Mouse (Mus musculus) E14TG2a.4 (cell line): ENCODE measurements at regions not wholly inside any gene's neighbourhood (a gene's known extent, or its start where the extent isn't known, plus 50 kb on each side); places are given as distances from the start of the nearest gene placed in this dataset.
A peak's percentile ranks its signal among the peaks of the same experiment; 100 is the strongest.

Experiments
- H3K27me3 ChIP-seq: 2 replicates; pipeline ENCODE4 v1.6.1; 2014; ENCODE audit warnings: low read length, control low read depth; ENCODE audit not compliant: insufficient read depth
- H3K36me3 ChIP-seq: 2 replicates; pipeline ENCODE4 v1.6.1; 2014; ENCODE audit warnings: low read length, control low read depth; ENCODE audit not compliant: insufficient read depth
- H3K4me1 ChIP-seq: replicated peaks from 2 replicates; pipeline ENCODE4 v1.6.1; 2014; ENCODE audit warnings: low read depth, low read length, control low read depth
- H3K4me3 ChIP-seq: replicated peaks from 2 replicates; pipeline ENCODE4 v1.5.1; 2014; ENCODE audit warnings: mild to moderate bottlenecking, low read length
- H3K9me3 ChIP-seq: 2 replicates; pipeline ENCODE4 v1.6.1; 2014; ENCODE audit warnings: low read length, control low read depth
- CTCF ChIP-seq: conservative IDR thresholded peaks from 2 replicates; pipeline ENCODE4 v1.5.1; 2014; ENCODE audit warnings: low read length
- NANOG ChIP-seq: IDR thresholded peaks from 2 replicates; pipeline ENCODE4 v1.6.1; 2014; ENCODE audit warnings: borderline replicate concordance, low read length, mixed read lengths
- POU5F1 ChIP-seq: IDR thresholded peaks from 2 replicates; pipeline ENCODE4 v1.6.1; 2014; ENCODE audit warnings: low read length, borderline replicate concordance

DNA sequence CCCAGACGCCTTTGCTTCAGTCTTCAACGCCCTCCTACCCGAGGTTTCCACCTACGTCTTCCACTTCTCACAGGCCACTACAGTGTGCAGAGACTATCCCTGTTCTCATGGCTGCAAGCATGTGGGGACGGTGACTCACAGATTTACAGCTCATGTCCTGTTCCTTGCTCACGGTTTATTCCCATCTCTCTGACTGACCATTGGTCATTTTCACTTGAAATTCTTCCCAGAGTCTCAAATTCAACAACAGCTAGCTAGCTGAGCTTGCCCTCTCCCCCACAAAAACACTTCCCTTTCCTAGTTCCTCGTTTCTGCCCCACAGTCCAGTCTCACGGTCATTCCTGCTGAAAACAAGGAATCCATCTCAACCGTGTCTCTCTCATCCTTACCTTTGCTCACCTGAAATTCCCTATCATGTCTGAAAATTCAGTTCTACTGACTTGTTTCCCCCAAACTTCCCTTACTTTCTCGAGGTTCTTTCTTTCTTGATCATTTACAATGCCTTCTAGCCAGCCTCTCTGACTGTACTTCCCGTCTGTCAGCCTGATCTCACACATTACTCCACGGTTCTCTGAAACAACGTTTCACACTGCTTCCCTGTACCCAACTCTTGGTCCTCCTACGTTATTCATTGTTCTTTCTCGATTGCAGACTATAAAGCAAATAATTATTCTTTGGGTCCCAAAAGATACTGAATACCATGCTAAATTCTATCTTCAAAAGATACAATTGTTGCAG, 163.5 kb upstream of the Prdm1 start:
- Histone ChIP-seq H3K4me1 (peaks cover 2% of the 10 kb centered on the region), H3K4me3 (no peak overlapping the region), H3K27me3 (no peaks in the 10 kb centered on the region), H3K36me3 (no peaks in the 10 kb centered on the region), H3K9me3 (no peaks in the 10 kb centered on the region)
- TF ChIP-seq NANOG (no peak), CTCF (no peak), POU5F1 (no peak)

DNA sequence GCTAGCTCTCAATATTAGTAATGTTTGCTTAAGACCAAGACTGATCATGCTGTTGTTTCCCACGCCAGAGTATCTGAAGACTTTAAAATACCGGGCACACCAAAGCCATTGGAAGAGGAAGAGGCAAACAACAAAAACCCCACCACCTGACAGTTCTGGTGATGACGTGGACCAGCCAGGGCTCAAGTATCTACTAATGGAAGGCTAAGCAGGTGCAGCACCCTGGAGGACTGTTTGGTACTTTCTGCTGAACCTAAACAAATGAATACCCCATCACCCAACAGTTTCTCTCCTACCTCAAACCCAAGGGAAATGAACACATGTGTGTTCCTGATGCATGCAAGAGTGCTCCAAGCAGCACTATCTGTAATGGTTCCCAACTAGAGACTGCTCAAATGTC, 160.3 kb upstream of the Prdm1 start:
- H3K4me1 ChIP-seq: peaks cover 27% of the 10 kb centered on the region
- H3K9me3 ChIP-seq: no peaks in the 10 kb centered on the region
- no peak for TF ChIP-seq CTCF
- TF ChIP-seq POU5F1: no peak
- no peaks in the 10 kb centered on the region for H3K27me3 ChIP-seq
- no peak overlapping the region for H3K4me3 ChIP-seq
- no peaks in the 10 kb centered on the region for H3K36me3 ChIP-seq

DNA sequence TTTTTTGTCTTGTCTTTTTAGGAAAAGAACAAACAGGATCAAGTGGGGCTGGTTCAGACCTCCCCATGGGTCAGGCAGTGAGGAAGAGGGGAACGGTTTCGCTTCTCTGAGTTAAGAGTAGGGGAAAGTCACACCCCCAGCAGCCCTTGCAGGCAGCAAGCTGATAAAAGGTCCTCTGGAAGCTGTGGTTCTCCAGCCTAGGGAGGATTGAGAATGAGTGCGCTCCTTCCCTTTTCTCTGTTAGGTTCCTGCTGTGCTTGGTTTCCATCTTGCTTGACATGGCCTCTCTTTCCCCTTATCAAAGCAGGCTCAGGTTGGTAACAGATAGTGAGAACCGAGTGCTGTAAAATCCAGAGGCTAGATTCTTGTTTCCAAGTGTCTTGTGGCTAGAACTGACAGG, 157.8 kb upstream of the Prdm1 start:
- peaks cover 27% of the 10 kb centered on the region for H3K4me1 ChIP-seq
- no peak overlapping the region for H3K4me3 ChIP-seq
- H3K36me3 ChIP-seq: no peaks in the 10 kb centered on the region
- H3K9me3 ChIP-seq: no peaks in the 10 kb centered on the region
- H3K27me3 ChIP-seq: no peaks in the 10 kb centered on the region
- no peak for TF ChIP-seq NANOG
- TF ChIP-seq CTCF: no peak
- TF ChIP-seq POU5F1: no peak

DNA sequence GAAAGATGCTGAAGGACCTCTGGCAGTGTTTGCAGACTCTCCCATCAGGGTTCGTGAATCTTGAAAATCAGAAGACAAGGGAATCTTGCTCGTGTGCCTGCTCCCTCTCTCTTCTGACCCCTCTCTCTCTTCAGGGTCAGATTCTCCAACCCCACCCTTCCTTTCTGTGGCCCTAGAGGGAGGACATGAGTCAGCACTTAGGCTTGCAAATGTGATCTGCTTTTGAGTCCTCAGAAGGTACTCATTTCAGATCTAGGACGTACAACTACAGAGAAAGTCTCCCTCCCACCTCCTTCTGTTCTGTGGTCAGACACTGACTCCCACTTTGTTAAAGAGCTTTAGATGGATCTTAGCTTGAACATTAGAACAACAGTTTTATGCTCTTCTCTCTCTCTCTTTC, 156.9 kb upstream of the Prdm1 start:
- Histone ChIP-seq H3K4me1 (peaks cover 27% of the 10 kb centered on the region), H3K9me3 (no peaks in the 10 kb centered on the region), H3K4me3 (0 out of 2 replicates have a peak overlapping the region, but pooled peaks have one; percentile 27), H3K27me3 (no peaks in the 10 kb centered on the region), H3K36me3 (no peaks in the 10 kb centered on the region)
- TF ChIP-seq POU5F1: no peak
- no peak for TF ChIP-seq NANOG
- no peak for TF ChIP-seq CTCF

DNA sequence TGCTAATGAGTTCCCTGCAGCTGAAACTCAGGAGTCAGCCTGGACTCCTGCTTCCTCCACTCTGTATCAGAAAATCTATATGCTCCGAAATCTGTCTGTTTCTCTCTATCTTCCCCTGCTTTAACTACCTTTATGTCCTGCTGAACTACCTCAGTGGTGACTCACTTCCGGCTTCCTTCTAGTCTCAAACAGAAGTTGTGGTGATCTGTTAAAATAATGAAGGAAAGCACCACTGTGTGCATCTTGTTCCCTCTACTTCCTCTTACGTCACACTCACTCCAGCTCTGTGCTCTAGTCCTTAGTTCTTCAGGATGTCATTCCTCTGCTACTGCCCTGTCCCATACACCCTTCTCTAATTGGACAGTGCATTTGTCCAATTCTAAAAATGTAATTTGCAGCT, 148.2 kb upstream of the Prdm1 start:
- Histone ChIP-seq H3K4me3 (no peak overlapping the region), H3K4me1 (no peaks in the 10 kb centered on the region; the same call in 1 of the 2 replicates), H3K9me3 (no peaks in the 10 kb centered on the region), H3K36me3 (no peaks in the 10 kb centered on the region), H3K27me3 (no peaks in the 10 kb centered on the region)
- TF ChIP-seq POU5F1 (no peak), CTCF (no peak), NANOG (no peak)

DNA sequence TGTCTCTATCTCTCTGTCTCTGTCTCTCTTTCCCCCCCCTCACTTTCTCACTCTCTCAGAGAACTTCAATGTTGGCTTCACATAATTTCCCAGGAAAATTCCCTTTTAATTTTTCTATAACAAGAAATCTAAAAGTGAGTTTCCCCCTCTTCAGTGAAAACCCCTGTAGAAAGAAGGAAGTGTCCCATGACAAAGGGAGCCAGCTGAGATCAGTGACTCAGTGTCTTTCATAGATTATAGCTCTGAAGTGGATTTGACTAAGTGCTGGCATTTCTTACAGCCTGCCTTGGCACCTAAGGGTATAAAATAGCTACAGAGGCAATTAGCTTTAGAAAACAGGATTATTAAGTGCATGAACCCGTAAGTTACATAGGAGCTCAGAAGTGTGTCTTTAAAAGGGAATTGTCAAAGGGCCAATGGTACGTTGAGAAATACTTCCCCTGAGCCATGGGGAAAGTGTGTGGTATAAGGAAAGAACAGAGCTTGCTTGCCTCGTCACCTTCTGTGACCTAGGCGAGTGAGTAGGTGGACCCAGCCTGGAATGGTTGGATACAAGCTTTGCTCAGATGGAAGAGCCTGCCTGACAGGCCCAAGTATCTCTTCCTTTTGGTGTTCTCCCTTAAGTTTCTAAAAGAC, 137.3 kb upstream of the Prdm1 start:
- Histone ChIP-seq H3K4me1 (no peaks in the 10 kb centered on the region), H3K4me3 (no peak overlapping the region), H3K36me3 (no peaks in the 10 kb centered on the region), H3K9me3 (no peaks in the 10 kb centered on the region), H3K27me3 (no peaks in the 10 kb centered on the region)
- no peak for TF ChIP-seq NANOG
- no peak for TF ChIP-seq CTCF
- TF ChIP-seq POU5F1: no peak

DNA sequence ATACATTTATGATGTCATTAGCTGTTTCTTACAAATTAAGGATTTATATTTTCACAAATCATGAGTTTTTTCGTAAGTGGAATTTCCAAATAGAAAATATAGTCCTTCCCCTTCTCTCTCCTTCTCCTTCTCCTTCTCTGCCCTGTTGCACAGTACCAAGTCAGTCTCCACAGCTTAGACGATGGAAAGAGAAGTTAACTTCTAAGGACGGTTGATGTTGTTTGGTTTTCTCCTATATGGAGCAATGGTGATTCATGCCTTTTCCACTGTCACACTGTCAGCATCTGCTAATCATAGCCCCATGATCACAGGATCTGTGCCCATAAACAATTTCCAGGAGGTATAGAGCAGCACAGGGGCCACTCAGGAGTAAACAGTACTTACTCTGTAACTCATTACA, 131.2 kb upstream of the Prdm1 start:
- Histone ChIP-seq H3K9me3 (no peaks in the 10 kb centered on the region), H3K4me3 (no peak overlapping the region), H3K36me3 (no peaks in the 10 kb centered on the region), H3K27me3 (no peaks in the 10 kb centered on the region), H3K4me1 (no peaks in the 10 kb centered on the region)
- TF ChIP-seq NANOG: no peak
- no peak for TF ChIP-seq POU5F1
- no peak for TF ChIP-seq CTCF

DNA sequence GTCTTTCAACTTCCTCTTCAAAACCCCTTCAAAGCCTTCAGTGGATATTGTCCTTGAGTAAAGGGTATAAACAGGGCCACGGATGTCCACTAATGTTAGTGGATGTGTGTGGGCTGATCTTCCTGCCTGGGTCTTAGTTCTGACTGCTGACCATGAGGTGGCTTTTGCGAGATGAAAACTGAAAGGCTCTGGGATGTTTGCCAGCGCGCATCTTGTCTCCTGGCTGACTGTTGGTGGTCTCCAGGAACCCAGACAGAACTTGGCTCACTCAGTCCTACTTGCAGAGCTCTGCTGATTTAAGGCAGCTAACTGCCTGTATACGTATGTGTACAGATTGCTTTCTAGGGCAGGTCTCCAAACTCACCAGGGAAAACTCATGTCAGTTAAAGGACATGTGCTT, 125.5 kb upstream of the Prdm1 start:
- H3K27me3 ChIP-seq: no peaks in the 10 kb centered on the region
- no peaks in the 10 kb centered on the region for H3K4me1 ChIP-seq
- H3K36me3 ChIP-seq: no peaks in the 10 kb centered on the region
- no peak for TF ChIP-seq POU5F1
- TF ChIP-seq CTCF: no peak
- no peak overlapping the region for H3K4me3 ChIP-seq
- no peaks in the 10 kb centered on the region for H3K9me3 ChIP-seq
